Mouse (Mus musculus): ENCODE results near the gene Rem1. TPM values are rescaled to one million over a fixed set of nuclear protein-coding genes. Genes with fewer than 3 reads are reported as not detected.
"Not testable (repeated sequence)": the region's sequence is repeated elsewhere in the genome, so short reads cannot be mapped to it uniquely, and the experiment has no call there.

Gene Rem1
- polyA plus RNA-seq, 1 experiment = 0.90 TPM

GRCm38 (mm10) chr2:152652901-152653620 lies 26.3 kb downstream of the Rem1 start:
- 32% methylated on average over 10 of the region's 10 CpGs for WGBS
- no peak overlapping the region for H3K27ac ChIP-seq (ENCODE audit: insufficient read depth, low read length)

DNA sequence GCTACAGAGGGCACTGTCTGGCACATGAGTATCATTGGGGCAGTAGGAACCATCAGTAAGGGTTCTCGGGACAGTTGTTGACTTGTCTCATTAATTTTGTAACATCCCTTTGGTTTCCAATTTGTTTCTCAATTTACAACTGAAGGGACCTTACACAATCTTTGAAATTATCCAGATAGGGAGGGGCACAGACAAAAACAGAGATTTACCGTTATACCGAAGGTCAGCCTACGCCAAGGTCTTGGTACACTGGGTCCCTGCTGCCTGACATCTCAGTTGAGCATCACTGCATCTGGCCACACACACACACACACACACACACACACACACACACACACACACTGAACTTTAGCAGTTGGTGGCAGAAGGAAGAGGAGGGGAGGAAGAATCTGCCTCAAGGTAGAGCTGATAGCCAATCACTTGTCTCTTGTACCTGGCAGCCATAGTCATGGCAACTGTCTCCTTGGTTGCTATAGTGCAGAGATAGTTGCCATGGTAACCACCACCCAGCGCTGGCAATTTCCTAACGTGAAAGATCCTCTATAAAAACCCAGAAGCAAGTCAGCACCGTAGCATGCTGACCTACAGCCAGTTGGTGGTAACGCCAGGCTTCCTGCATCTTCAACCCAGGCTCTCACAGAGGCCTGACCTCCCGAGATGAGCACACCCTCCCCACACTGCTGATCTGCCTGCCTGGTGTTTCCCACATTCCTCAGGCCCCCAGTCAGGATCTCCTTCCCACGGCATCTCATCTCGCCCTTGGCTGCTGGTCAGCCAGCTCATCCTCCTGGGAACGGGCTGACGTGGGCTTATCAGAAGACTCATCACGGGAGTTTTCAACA lies 27.3 kb downstream of the Rem1 start:
- peak in 1 of 2 experiments; percentile 6 for DNase-seq
- no peaks in the 10 kb centered on the region for H3K27me3 ChIP-seq (ENCODE audit: control insufficient read depth, insufficient read depth, low read length)
- H3K4me3 ChIP-seq (replicated peaks; ENCODE audit: insufficient read depth, low read depth, low read length) = no peak overlapping the region
- no peaks in the 10 kb centered on the region for H3K4me1 ChIP-seq (ENCODE audit: control insufficient read depth, insufficient read depth, low read length)
- no peak for TF ChIP-seq POLR2A (IDR thresholded peaks at IDR 0.05; ENCODE audit: borderline replicate concordance, insufficient read depth, low read length)
- no peak for TF ChIP-seq CTCF (IDR thresholded peaks at IDR 0.05; ENCODE audit: borderline replicate concordance, insufficient read depth, low read depth, low read length)
- 37% methylated on average over 14 of the region's 14 CpGs for WGBS
- no peak overlapping the region for H3K27ac ChIP-seq (ENCODE audit: insufficient read depth, low read length)

More at GRCm38 (mm10) chr2:152652901-152653620, 26.3 kb downstream of the Rem1 start:
- Histone ChIP-seq H3K4me1 (ENCODE audit: control insufficient read depth, insufficient read depth, low read length) (no peaks in the 10 kb centered on the region), H3K27me3 (ENCODE audit: control insufficient read depth, insufficient read depth, low read length) (no peaks in the 10 kb centered on the region), H3K4me3 (replicated peaks; ENCODE audit: insufficient read depth, low read depth, low read length) (no peak overlapping the region)
- DNase-seq = peak in 1 of 2 experiments; percentile 6
- no peak for TF ChIP-seq POLR2A (IDR thresholded peaks at IDR 0.05; ENCODE audit: borderline replicate concordance, insufficient read depth, low read length)
- no peak for TF ChIP-seq CTCF (IDR thresholded peaks at IDR 0.05; ENCODE audit: borderline replicate concordance, insufficient read depth, low read depth, low read length)

GRCm38 (mm10) chr2:152657398-152657797 lies 30.6 kb downstream of the Rem1 start:
- Histone ChIP-seq H3K27me3 (ENCODE audit: control insufficient read depth, insufficient read depth, low read length) (no peaks in the 10 kb centered on the region), H3K4me3 (replicated peaks; ENCODE audit: insufficient read depth, low read depth, low read length) (no peak overlapping the region), H3K4me1 (ENCODE audit: control insufficient read depth, insufficient read depth, low read length) (no peaks in the 10 kb centered on the region), H3K27ac (ENCODE audit: insufficient read depth, low read length) (no peak overlapping the region)
- no peak for TF ChIP-seq CTCF (IDR thresholded peaks at IDR 0.05; ENCODE audit: borderline replicate concordance, insufficient read depth, low read depth, low read length)
- TF ChIP-seq POLR2A (IDR thresholded peaks at IDR 0.05; ENCODE audit: borderline replicate concordance, insufficient read depth, low read length) = no peak
- 64% methylated on average over 10 of the region's 10 CpGs for WGBS
- no peak for DNase-seq

GRCm38 (mm10) chr2:152661163-152661562 lies 34.4 kb downstream of the Rem1 start:
- TF ChIP-seq CTCF (IDR thresholded peaks at IDR 0.05; ENCODE audit: borderline replicate concordance, insufficient read depth, low read depth, low read length) (no peak), POLR2A (IDR thresholded peaks at IDR 0.05; ENCODE audit: borderline replicate concordance, insufficient read depth, low read length) (no peak)
- 84% methylated on average over 6 of the region's 6 CpGs for WGBS
- no peaks in the 10 kb centered on the region for H3K4me1 ChIP-seq (ENCODE audit: control insufficient read depth, insufficient read depth, low read length)
- H3K27me3 ChIP-seq (ENCODE audit: control insufficient read depth, insufficient read depth, low read length) = no peaks in the 10 kb centered on the region
- no peak overlapping the region for H3K4me3 ChIP-seq (replicated peaks; ENCODE audit: insufficient read depth, low read depth, low read length)
- no peak overlapping the region for H3K27ac ChIP-seq (ENCODE audit: insufficient read depth, low read length)
- DNase-seq = no peak

DNA sequence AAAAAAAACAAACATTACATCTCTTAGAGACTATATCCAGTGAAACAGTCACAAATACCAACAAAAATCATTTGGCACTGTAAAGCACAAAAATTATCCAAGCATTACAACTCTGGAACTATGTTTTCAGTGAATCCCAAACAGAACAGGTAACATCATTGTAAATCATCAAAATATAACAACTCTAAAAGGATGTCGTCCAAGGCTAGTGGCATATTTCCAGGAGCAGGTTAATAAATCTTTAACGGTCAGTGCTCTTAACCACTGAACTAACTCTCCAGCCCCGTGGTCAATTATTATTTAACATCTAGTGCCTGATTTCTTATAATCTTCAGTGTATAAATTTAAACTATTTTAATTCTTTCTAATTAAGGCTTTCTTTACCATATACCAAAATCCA lies 39.4 kb downstream of the Rem1 start:
- not testable (repeated sequence) for H3K27me3 ChIP-seq (ENCODE audit: control insufficient read depth, insufficient read depth, low read length); H3K27ac ChIP-seq (ENCODE audit: insufficient read depth, low read length); DNase-seq; H3K4me1 ChIP-seq (ENCODE audit: control insufficient read depth, insufficient read depth, low read length); H3K4me3 ChIP-seq (replicated peaks; ENCODE audit: insufficient read depth, low read depth, low read length)
- WGBS = 74% methylated on average over 3 of the region's 3 CpGs

DNA sequence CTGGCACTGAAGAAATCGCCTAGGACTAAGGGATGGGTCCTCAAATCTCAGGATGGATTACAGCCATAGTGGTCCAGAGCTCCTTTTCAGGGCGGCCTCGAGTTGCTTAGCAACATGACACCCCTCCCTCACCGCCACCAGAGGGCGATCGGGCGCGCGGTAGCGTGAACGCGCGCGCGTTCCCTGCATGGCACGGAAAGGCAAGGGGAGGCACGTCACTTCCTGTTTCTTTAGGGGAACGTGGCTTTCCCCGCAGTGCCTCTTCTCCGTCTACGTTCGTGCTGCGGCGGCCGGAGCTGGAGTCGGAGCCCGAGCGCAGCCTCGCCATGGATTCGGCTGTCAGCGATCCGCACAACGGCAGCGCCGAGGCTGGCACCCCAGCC lies 42.5 kb downstream of the Rem1 start, which contains the start of gene H13:
TSS of gene H13 (plus strand) at position 206 of the 383 bp plus-strand sequence.
- under 1% methylated on average over 35 of the region's 35 CpGs for WGBS

GRCm38 (mm10) chr2:152669639-152670484 lies 43.1 kb downstream of the Rem1 start:
- Histone ChIP-seq H3K27me3 (ENCODE audit: control insufficient read depth, insufficient read depth, low read length) (no peaks in the 10 kb centered on the region), H3K27ac (ENCODE audit: insufficient read depth, low read length) (peak overlapping the region; percentile 20), H3K4me3 (replicated peaks; ENCODE audit: insufficient read depth, low read depth, low read length) (peak overlapping the region; percentile 68), H3K4me1 (ENCODE audit: control insufficient read depth, insufficient read depth, low read length) (peaks cover 17% of the 10 kb centered on the region)
- TF ChIP-seq POLR2A (IDR thresholded peaks at IDR 0.05; ENCODE audit: borderline replicate concordance, insufficient read depth, low read length) = no peak
- no peak for TF ChIP-seq CTCF (IDR thresholded peaks at IDR 0.05; ENCODE audit: borderline replicate concordance, insufficient read depth, low read depth, low read length)
- no peak for DNase-seq
- WGBS = under 1% methylated on average over 46 of the region's 46 CpGs

More for the DNA sequence above, 42.5 kb downstream of the Rem1 start, which contains the start of gene H13:
- Histone ChIP-seq H3K4me1 (ENCODE audit: control insufficient read depth, insufficient read depth, low read length) (peaks cover 16% of the 10 kb centered on the region), H3K27me3 (ENCODE audit: control insufficient read depth, insufficient read depth, low read length) (no peaks in the 10 kb centered on the region), H3K4me3 (replicated peaks; ENCODE audit: insufficient read depth, low read depth, low read length) (peak within 1 kb of the TSS; percentile 68), H3K27ac (ENCODE audit: insufficient read depth, low read length) (peak within 1 kb of the TSS; percentile 20)
- DNase-seq = peak; percentile 91 to 92
- TF ChIP-seq CTCF (IDR thresholded peaks at IDR 0.05; ENCODE audit: borderline replicate concordance, insufficient read depth, low read depth, low read length) (peak; percentile 95), POLR2A (IDR thresholded peaks at IDR 0.05; ENCODE audit: borderline replicate concordance, insufficient read depth, low read length) (peak; percentile 96)
